Mouse (Mus musculus) 3T3-L1 (cell line): ENCODE measurements around the gene Spsb2.

Source experiments
- DNase-seq: peaks from one replicate; pipeline ENCODE4 v3.0.0-alpha.2; 2015; ENCODE audit warnings: low read depth, low spot score

Spsb2 gene

DNA sequence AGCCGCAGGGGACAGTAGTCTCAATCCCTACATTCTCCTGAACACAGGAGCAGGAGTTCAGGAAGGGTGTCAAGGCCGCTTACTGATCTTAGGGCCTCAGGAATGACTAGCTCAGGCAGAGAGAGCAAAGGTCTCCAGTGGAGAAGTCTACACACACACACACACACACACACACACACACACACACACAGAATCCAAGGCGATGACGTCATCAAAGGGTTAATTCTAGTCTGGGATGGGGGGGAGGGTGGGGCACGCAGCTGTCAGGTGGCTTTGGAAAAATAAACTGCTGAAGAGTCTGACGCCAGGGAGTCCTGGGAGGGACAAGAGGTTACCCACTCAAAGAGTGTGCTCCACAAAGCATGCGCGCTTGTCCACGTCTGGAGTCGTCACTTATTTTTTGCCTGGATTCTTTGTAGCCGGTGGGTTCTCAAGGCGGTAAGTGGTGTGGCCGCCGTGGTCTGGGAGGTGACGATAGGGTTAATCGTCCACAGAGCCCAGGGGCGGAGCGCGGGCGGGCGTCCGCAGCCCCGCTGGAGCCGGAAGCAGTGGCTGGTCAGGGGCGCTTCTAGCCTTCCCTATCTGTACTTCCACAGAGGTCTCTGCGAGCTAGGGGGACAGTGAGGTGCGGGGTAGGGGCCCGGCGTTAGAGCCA, at the start of gene Spsb2:
Gene Spsb2 (plus strand): TSS at position 304 of the 655 bp plus-strand sequence.
- DNase-seq = peak; percentile 83

DNA sequence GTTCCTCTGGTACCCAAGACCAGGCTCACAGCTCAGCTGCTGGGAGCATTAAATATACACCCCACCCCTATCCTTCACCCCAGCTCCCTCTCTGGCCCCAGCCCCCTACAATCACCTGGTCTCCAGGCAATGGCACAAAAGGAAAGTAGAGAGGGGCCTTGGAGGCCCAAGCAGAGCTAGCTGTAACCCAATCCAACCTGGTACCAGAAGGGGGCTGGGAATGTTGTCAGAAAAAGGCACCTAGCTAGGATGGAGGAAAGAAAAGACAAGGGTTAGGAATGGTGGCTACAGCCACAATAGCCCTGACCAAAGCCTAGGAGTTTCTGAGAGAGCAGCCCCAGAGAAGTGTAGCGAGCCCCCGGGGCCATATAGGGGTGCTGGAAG, 49.6 kb upstream of the Spsb2 start:
- DNase-seq = no peak

DNA sequence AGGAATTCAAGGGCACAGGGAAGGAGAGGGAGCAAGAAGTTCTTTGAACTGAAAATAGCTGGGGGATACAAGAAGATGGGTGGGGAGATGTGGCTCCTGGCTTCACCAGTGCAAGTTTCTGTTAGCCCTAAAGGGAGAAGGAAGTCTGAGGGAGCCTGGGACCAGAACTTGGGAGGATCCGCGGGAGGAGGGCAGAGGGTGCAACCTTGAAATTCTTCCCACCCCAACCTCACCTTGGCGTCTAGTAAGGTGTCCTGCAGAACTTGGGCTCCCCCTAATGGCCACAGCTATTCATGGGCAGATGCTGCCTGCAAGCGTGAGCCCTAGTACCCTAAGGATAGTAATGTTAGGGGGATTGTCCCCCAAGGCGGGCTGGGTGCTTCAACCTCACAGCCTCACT, 49.2 kb upstream of the Spsb2 start:
- DNase-seq = peak; percentile 96

DNA sequence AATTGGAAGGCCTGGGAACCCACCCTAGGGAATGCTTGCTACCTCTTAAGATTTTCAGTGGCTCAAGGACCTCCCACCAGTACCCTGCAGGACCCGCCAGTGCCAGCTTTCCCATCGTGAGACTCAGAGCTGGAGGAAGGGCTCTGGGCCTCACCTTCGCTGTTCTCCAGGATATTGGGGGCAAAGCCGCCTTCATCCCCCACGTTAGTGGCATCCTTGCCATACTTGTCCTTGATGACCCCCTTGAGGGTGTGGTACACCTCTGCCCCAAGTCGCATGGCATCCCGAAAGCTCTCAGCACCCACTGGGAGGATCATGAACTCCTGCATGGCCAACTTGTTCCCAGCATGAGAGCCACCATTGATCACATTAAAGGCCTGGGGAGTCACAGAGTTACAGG, 42.5 kb upstream of the Spsb2 start:
- no peak for DNase-seq

- DNase-seq = no peak
These were observed 40.9 kb upstream of the Spsb2 start for GRCm38 (mm10) chr6:124767536-124767919.

GRCm38 (mm10) chr6:124767920-124768703, 40.3 kb upstream of the Spsb2 start:
- DNase-seq = no peak

DNA sequence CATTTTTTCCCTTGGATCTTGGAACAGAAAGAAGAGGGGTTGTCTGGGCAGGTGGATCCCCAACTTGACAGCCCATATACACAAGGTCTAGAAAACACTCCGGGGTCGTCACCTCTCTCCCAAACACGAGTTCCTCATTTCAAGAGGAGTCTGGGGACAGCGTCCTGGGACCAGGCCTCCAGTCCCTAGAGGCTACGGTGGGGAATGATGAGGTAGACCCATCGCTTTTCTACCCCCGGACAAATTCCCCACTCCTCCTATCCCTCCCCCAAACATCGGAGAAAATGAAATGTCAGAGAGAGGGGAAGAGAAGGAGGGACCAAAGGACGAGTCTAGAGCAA, 39.8 kb upstream of the Spsb2 start:
- no peak for DNase-seq

GRCm38 (mm10) chr6:124769101-124769765, 39.2 kb upstream of the Spsb2 start, which contains the start of gene Eno2:
Eno2 (minus strand) TSS chr6:124769673.
- DNase-seq = no peak

DNA sequence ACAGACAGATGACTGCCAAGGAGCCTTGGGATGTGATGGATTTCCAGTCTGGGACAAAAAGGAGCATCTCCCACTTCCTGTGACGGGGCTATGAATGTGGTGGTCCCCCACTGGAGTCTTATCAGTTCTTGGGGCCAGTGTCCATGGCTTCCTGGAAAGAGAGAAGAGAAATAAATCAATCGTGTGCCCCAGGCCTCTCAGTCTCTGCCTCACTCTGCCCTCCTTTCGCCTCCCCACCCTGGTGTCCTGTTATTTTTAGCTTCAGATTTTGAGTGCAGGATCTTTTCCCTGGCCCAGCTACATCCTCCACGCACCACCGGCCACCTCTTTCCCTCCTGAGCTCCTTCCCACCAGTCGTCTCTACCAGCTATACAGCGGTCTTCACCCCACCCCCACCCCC, 38.4 kb upstream of the Spsb2 start:
- no peak for DNase-seq

- DNase-seq = no peak
These were observed 38.0 kb upstream of the Spsb2 start for GRCm38 (mm10) chr6:124770511-124770910.

DNA sequence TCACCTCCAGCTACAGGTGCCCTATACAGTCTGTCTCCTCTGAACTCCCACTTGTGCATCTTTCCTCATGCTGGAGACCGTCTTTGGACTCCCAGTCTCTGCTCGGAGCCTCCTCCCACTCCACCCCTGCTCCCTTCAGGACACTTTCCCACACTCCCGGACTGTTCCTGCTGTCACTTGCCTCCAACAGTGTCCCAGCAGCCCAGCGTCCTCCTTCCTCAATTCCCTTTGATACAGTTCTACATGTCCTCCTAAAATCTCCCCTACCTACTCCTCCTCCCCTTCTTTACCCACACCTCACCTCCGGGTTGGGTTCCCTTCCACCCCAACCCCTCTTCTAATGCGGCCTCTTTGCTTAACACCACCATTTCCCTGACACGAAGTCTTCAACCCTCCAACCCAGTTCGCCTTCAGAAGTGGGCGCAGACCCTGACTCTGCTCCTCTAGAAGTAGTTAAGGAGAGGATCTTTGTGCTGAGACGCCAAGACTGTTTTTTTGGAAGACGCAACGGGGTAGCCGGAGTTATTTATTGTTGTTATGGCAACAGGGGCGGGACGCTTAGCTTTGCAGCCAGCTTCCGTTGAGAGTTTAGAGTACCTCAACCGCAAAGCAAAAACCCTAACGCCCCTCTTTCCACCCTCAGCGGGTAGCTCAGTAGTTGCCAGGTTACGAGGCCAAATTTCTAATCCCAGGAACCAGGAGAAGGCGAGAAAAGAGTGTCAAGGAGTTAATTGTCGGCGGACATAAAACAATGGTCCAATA, 29.1 kb upstream of the Spsb2 start, which contains the start of gene Lrrc23:
Gene Lrrc23 (minus strand): TSS at position 506 of the 762 bp plus-strand sequence.
- no peak for DNase-seq

DNA sequence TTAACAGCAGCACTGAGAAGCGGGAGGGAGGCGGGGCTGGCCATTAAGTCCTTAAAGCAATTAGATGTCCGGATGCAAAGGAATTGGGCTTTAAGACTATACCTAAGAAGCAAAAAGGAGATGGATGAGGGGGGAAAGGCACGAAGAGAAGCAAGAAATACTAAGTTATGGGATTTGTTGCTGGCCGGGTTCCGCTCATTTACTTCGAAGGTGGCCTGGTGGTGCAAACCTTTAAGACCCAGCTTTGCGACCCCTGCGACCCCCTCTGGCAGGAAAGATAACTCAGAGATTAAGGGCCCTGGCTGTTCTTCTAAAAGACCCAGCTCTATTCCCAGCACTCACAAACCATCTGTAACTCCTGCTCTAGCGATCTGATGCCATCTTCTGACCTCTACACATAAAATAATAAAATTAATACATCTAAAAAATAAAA, 28.5 kb upstream of the Spsb2 start:
- no peak for DNase-seq

GRCm38 (mm10) chr6:124780917-124781316, 27.5 kb upstream of the Spsb2 start:
- DNase-seq = no peak

DNA sequence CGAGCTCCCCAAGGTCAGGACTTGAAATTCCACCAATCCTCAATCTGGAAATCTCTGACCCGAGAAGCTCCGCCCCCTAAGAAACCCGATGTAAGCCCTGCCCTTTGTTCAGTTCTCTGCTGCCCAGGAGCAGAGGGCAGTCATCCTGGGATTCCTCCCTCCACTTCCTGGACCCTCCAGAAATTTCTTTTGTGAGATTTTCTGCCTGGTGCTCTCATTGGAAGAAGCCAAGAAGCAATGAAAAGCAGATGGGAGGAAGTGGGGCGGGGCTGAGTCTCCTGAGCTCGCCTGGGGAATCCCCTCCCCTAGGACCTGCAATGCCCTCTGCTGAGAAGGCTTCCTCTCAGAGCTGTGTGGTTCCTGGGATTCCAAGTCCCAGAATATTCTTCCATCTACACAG, 26.0 kb upstream of the Spsb2 start:
- DNase-seq = peak; percentile 95

- no peak for DNase-seq
These were observed 21.6 kb upstream of the Spsb2 start for GRCm38 (mm10) chr6:124786756-124787420.

DNA sequence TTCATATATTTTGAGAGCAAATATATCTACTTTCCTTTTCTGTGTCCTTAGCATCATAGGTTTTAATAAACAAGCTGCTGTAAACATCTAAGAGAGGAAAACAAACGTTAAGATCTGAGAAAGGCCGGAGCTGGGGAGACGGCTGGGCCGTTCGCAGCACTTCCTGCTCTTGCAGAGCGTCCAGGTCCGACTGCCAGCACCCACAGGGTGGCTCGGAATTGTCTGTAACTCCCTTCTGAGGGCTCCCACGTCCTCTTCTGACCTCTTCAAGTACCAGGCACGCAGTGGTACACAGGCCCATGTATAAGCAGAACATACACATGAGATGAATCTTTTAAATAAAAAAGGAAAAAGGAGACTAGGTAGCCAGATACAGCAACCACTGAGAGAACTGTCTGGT, 20.7 kb upstream of the Spsb2 start:
- DNase-seq = no peak

- DNase-seq = peak; percentile 35
These were observed 18.9 kb upstream of the Spsb2 start for GRCm38 (mm10) chr6:124789519-124789918.

DNA sequence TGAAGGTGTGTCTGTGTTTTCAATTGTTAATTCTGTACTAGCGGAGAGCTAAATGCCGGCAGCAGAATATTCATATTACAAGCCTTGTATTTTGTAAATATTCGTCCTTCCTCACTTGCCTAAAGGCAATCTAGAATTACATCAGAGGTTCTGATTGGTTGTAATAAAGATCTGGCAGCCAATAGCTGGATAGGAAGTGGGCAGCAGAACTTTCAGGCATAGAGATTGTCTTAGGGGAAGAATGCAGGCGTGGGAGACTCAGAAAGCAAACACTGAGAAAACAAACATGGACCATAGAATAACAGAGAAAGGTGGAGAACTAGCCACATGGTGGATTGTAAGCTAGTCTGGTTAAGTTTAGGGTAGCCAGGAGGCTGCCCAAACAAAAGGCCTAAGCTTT, 18.3 kb upstream of the Spsb2 start:
- no peak for DNase-seq

DNA sequence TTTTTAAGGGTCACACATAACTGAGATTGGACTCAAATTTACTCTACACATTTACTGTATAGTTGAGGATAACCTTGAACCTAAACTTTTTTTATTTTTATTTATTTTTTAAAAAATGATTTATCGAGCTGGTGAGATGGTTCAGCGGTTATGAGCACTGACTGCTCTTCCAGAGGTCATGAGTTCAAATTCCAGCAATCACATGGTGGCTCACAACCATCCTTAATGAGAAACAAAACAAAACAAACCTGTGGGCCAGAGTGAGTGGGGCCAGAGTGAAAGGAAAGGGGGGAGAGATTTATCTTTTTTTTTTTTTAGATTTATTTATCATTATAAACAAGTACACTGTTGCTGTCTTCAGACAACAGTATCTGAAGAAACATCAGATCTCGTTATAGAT, 16.6 kb upstream of the Spsb2 start:
- no peak for DNase-seq

GRCm38 (mm10) chr6:124795781-124796180, 12.7 kb upstream of the Spsb2 start:
- DNase-seq = no peak

DNA sequence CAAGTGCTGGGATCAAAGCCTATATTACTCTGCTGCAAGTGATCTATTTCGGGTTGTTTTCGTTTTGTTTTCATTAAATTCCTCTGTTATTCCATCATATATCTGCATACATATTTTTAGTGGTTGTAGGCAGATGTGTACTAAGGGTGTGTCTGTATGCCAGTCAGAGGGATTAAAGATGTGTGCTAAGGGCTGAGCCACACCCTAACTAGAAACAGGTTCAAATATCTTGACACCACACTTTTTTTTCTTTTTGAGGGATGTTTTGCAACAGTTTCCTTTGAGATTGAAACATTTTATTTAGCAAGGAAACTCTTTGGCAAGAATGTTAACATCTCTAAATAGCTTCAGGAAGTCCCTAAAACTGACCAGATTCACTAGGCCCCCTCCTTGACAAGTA, 12.3 kb upstream of the Spsb2 start:
- peak; percentile 60 for DNase-seq
